Mouse (Mus musculus): ENCODE measurements around the gene Mrvi1. TPM values are rescaled to one million over a fixed set of nuclear protein-coding genes. Genes with fewer than 3 reads are reported as not detected.

Mrvi1 gene
- polyA plus RNA-seq, 1 experiment: 0.19 TPM

- Histone ChIP-seq H3K4me1 (ENCODE audit: control insufficient read depth, insufficient read depth, low read length) (no peaks in the 10 kb centered on the region), H3K27me3 (ENCODE audit: control insufficient read depth, insufficient read depth, low read length, poor library complexity, severe bottlenecking) (no peaks in the 10 kb centered on the region), H3K4me3 (ENCODE audit: low read depth, low read length) (no peak overlapping the region), H3K27ac (ENCODE audit: insufficient read depth, low read length) (no peak overlapping the region), H3K9me3 (replicated peaks; ENCODE audit: control insufficient read depth, insufficient read depth, low read length, poor library complexity, severe bottlenecking) (no peaks in the 10 kb centered on the region), H3K9ac (ENCODE audit: low read depth, poor library complexity, severe bottlenecking) (no peak overlapping the region), H3K36me3 (ENCODE audit: control insufficient read depth, insufficient read depth, low read length, poor library complexity, severe bottlenecking) (no peaks in the 10 kb centered on the region)
- TF ChIP-seq CTCF (IDR thresholded peaks at IDR 0.05; ENCODE audit: low read depth, low read length) (no peak), EP300 (IDR thresholded peaks at IDR 0.05; ENCODE audit: insufficient read depth, low read depth, low read length) (no peak), POLR2A (IDR thresholded peaks at IDR 0.05; ENCODE audit: insufficient read depth, low read length) (no peak)
Observed at GRCm38 (mm10) chr7:110860129-110860528, 122.1 kb downstream of the Mrvi1 start.

- no peaks in the 10 kb centered on the region for H3K36me3 ChIP-seq (ENCODE audit: control insufficient read depth, insufficient read depth, low read length, poor library complexity, severe bottlenecking)
- no peak overlapping the region for H3K27ac ChIP-seq (ENCODE audit: insufficient read depth, low read length)
- TF ChIP-seq POLR2A (IDR thresholded peaks at IDR 0.05; ENCODE audit: insufficient read depth, low read length): no peak
- TF ChIP-seq EP300 (IDR thresholded peaks at IDR 0.05; ENCODE audit: insufficient read depth, low read depth, low read length): no peak
- TF ChIP-seq CTCF (IDR thresholded peaks at IDR 0.05; ENCODE audit: low read depth, low read length): no peak
- H3K9me3 ChIP-seq (replicated peaks; ENCODE audit: control insufficient read depth, insufficient read depth, low read length, poor library complexity, severe bottlenecking): no peaks in the 10 kb centered on the region
- H3K27me3 ChIP-seq (ENCODE audit: control insufficient read depth, insufficient read depth, low read length, poor library complexity, severe bottlenecking): no peaks in the 10 kb centered on the region
- no peak overlapping the region for H3K4me3 ChIP-seq (ENCODE audit: low read depth, low read length)
- H3K9ac ChIP-seq (ENCODE audit: low read depth, poor library complexity, severe bottlenecking): no peak overlapping the region
- H3K4me1 ChIP-seq (ENCODE audit: control insufficient read depth, insufficient read depth, low read length): no peaks in the 10 kb centered on the region
Observed at GRCm38 (mm10) chr7:110855604-110856003, 126.7 kb downstream of the Mrvi1 start.

DNA sequence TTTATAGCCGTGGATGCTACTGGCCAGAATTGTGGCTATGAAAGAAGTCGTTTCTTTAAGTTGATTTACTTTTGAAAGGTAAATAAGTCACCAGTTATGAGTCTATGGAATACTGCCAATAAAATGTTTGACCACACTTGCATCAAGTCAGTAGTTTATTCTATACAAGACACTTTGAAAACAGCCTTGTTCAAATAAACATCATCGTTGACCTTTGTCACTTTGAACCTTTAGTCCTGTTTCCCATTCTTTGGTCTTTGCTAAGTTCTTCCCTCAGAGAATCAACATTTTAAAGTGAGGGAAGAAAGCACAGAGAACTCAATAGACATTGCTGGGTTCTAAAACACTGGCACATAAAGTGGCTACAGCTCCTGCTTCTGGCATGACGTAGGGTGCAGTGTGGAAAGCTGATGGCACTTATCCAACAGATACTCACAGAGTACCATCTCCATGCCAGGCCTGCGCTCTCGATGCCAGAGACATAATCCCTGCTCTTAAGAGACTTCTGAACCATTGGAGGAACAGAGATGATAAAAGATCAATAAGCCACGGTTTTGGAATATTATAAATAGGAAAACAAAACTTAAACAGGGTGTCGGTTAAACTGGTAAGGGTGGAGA, 127.2 kb downstream of the Mrvi1 start:
- Histone ChIP-seq H3K36me3 (ENCODE audit: control insufficient read depth, insufficient read depth, low read length, poor library complexity, severe bottlenecking) (no peaks in the 10 kb centered on the region), H3K4me3 (ENCODE audit: low read depth, low read length) (no peak overlapping the region), H3K27ac (ENCODE audit: insufficient read depth, low read length) (no peak overlapping the region), H3K4me1 (ENCODE audit: control insufficient read depth, insufficient read depth, low read length) (no peaks in the 10 kb centered on the region), H3K9ac (ENCODE audit: low read depth, poor library complexity, severe bottlenecking) (no peak overlapping the region), H3K9me3 (replicated peaks; ENCODE audit: control insufficient read depth, insufficient read depth, low read length, poor library complexity, severe bottlenecking) (no peaks in the 10 kb centered on the region), H3K27me3 (ENCODE audit: control insufficient read depth, insufficient read depth, low read length, poor library complexity, severe bottlenecking) (no peaks in the 10 kb centered on the region)
- no peak for TF ChIP-seq EP300 (IDR thresholded peaks at IDR 0.05; ENCODE audit: insufficient read depth, low read depth, low read length)
- TF ChIP-seq CTCF (IDR thresholded peaks at IDR 0.05; ENCODE audit: low read depth, low read length): no peak
- no peak for TF ChIP-seq POLR2A (IDR thresholded peaks at IDR 0.05; ENCODE audit: insufficient read depth, low read length)

GRCm38 (mm10) chr7:110854519-110854918, 127.7 kb downstream of the Mrvi1 start:
- Histone ChIP-seq H3K4me3 (ENCODE audit: low read depth, low read length) (no peak overlapping the region), H3K9ac (ENCODE audit: low read depth, poor library complexity, severe bottlenecking) (no peak overlapping the region), H3K4me1 (ENCODE audit: control insufficient read depth, insufficient read depth, low read length) (no peaks in the 10 kb centered on the region), H3K9me3 (replicated peaks; ENCODE audit: control insufficient read depth, insufficient read depth, low read length, poor library complexity, severe bottlenecking) (no peaks in the 10 kb centered on the region), H3K36me3 (ENCODE audit: control insufficient read depth, insufficient read depth, low read length, poor library complexity, severe bottlenecking) (no peaks in the 10 kb centered on the region), H3K27ac (ENCODE audit: insufficient read depth, low read length) (no peak overlapping the region), H3K27me3 (ENCODE audit: control insufficient read depth, insufficient read depth, low read length, poor library complexity, severe bottlenecking) (no peaks in the 10 kb centered on the region)
- no peak for TF ChIP-seq CTCF (IDR thresholded peaks at IDR 0.05; ENCODE audit: low read depth, low read length)
- no peak for TF ChIP-seq POLR2A (IDR thresholded peaks at IDR 0.05; ENCODE audit: insufficient read depth, low read length)
- no peak for TF ChIP-seq EP300 (IDR thresholded peaks at IDR 0.05; ENCODE audit: insufficient read depth, low read depth, low read length)

DNA sequence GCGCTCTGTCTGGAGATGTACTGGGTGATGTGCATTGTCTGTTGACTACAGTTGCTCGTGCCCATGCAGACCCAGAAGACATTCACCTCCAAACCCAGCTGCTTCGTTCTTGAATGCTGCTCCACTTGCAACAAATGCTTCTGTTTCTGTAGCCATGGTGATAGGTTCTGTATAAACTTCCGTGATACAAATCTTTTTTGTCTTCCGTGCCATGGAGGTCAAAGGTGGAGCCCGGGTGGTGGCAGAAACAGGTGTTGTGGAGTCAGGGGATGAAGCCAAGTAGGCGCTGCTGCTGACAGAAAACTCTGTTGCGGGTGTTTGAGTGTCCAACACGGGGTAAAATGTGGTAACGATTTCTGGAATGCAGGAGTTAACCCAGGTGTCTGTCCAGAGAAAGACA, 128.7 kb downstream of the Mrvi1 start:
- no peak overlapping the region for H3K27ac ChIP-seq (ENCODE audit: insufficient read depth, low read length)
- no peaks in the 10 kb centered on the region for H3K36me3 ChIP-seq (ENCODE audit: control insufficient read depth, insufficient read depth, low read length, poor library complexity, severe bottlenecking)
- TF ChIP-seq POLR2A (IDR thresholded peaks at IDR 0.05; ENCODE audit: insufficient read depth, low read length) (no peak), EP300 (IDR thresholded peaks at IDR 0.05; ENCODE audit: insufficient read depth, low read depth, low read length) (no peak), CTCF (IDR thresholded peaks at IDR 0.05; ENCODE audit: low read depth, low read length) (no peak)
- H3K27me3 ChIP-seq (ENCODE audit: control insufficient read depth, insufficient read depth, low read length, poor library complexity, severe bottlenecking): no peaks in the 10 kb centered on the region
- H3K9ac ChIP-seq (ENCODE audit: low read depth, poor library complexity, severe bottlenecking): no peak overlapping the region
- no peaks in the 10 kb centered on the region for H3K4me1 ChIP-seq (ENCODE audit: control insufficient read depth, insufficient read depth, low read length)
- H3K9me3 ChIP-seq (replicated peaks; ENCODE audit: control insufficient read depth, insufficient read depth, low read length, poor library complexity, severe bottlenecking): no peaks in the 10 kb centered on the region
- H3K4me3 ChIP-seq (ENCODE audit: low read depth, low read length): no peak overlapping the region

GRCm38 (mm10) chr7:110851541-110852203, 130.6 kb downstream of the Mrvi1 start:
- Histone ChIP-seq H3K9me3 (replicated peaks; ENCODE audit: control insufficient read depth, insufficient read depth, low read length, poor library complexity, severe bottlenecking) (no peaks in the 10 kb centered on the region), H3K27ac (ENCODE audit: insufficient read depth, low read length) (no peak overlapping the region), H3K4me1 (ENCODE audit: control insufficient read depth, insufficient read depth, low read length) (no peaks in the 10 kb centered on the region), H3K4me3 (ENCODE audit: low read depth, low read length) (no peak overlapping the region), H3K36me3 (ENCODE audit: control insufficient read depth, insufficient read depth, low read length, poor library complexity, severe bottlenecking) (no peaks in the 10 kb centered on the region), H3K27me3 (ENCODE audit: control insufficient read depth, insufficient read depth, low read length, poor library complexity, severe bottlenecking) (no peaks in the 10 kb centered on the region), H3K9ac (ENCODE audit: low read depth, poor library complexity, severe bottlenecking) (no peak overlapping the region)
- TF ChIP-seq POLR2A (IDR thresholded peaks at IDR 0.05; ENCODE audit: insufficient read depth, low read length) (no peak), EP300 (IDR thresholded peaks at IDR 0.05; ENCODE audit: insufficient read depth, low read depth, low read length) (no peak), CTCF (IDR thresholded peaks at IDR 0.05; ENCODE audit: low read depth, low read length) (no peak)

All from ES-Bruce4 (cell line).